Mouse (Mus musculus): Measurements from ENCODE around the gene Hdac5. TPM values are rescaled to one million over a fixed set of nuclear protein-coding genes. Genes with fewer than 3 reads are reported as not detected.
A peak's percentile ranks its signal among the peaks of the same experiment; 100 is the strongest.

Hdac5 gene
- polyA plus RNA-seq, 1 experiment from 2014 or later = 26.0 TPM

- ATAC-seq (replicated peaks; ENCODE audit: low FRiP score) = no peak
- no peaks in the 10 kb centered on the region for H3K9me3 ChIP-seq (ENCODE audit: control insufficient read depth, low read length)
- H3K4me3 ChIP-seq (ENCODE audit: low read depth, low read length) = peak overlapping the region; percentile 94; the same call in 1 of the 2 replicates
- peaks cover 42% of the 10 kb centered on the region for H3K4me1 ChIP-seq (replicated peaks; ENCODE audit: control insufficient read depth, insufficient read depth, low read length)
- 32% methylated on average over 9 of the region's 9 CpGs for WGBS
- H3K9ac ChIP-seq (ENCODE audit: low read depth, low read length) = no peak overlapping the region
- no peaks in the 10 kb centered on the region for H3K36me3 ChIP-seq (ENCODE audit: control insufficient read depth, insufficient read depth, low read length)
- peaks cover 12% of the 10 kb centered on the region; the same call in 1 of the 2 replicates for H3K27me3 ChIP-seq (replicated peaks; ENCODE audit: control insufficient read depth, insufficient read depth, low read length)
- H3K4me2 ChIP-seq = peak overlapping the region; percentile 95
- H3K27ac ChIP-seq (ENCODE audit: low read depth, low read length) = no peak overlapping the region
- no peak for DNase-seq (ENCODE audit: low spot score)
Measured at GRCm38 (mm10) chr11:102228191-102228545, 1.8 kb downstream of the Hdac5 start.

DNA sequence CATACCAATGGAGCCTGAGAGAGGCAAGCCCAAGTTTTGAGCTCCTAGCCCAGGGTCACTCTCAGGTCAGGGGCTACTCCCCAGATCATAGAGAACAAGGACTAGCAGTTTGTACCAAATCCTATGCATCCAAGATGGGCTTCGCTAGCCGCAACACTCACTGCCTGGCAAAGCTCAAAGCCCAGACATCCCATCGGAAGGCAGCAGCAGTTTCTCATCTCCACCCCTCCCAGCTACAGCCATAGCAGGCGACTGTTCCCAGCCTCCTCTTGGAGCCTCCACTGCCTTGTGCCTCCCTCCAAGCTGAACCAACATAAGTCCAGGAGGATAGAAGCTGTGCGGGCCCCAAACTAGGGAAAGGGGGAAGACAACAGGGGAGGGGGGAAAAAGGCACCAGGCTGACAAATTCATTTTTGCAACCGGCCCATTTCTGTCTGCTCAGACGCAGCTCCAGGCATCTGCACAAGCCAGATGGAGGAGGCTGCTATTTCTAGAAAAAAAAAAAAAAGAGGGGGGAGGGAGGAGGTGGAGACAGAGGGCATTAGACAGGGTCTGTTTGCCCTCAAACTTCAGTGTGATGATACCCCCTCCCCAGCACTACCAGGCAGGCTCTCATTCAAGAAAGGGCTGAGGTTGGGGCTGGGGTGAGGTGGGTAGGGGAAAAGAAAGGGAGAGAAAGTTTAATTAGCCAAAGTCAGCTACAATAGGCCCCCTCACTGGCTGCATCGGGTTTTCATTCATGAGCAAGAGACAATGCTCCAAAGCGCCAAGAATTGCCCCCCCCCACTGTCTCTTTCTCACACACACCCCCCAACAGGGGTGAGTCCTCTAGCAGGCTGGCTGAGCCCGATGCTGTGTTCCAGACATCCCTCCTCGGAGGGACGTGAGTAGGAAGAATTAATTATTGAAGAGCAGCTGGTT, 2.4 kb downstream of the Hdac5 start:
- no peak overlapping the region for H3K27ac ChIP-seq (ENCODE audit: low read depth, low read length)
- no peaks in the 10 kb centered on the region for H3K36me3 ChIP-seq (ENCODE audit: control insufficient read depth, insufficient read depth, low read length)
- 0 out of 2 replicates have a peak overlapping the region, but pooled peaks have one; percentile 0 for H3K4me3 ChIP-seq (ENCODE audit: low read depth, low read length)
- peak overlapping the region; percentile 95 for H3K4me2 ChIP-seq
- WGBS = 39% methylated on average over 12 of the region's 12 CpGs
- H3K9ac ChIP-seq (ENCODE audit: low read depth, low read length) = 0 out of 2 replicates have a peak overlapping the region, but pooled peaks have one; percentile 36
- no peaks in the 10 kb centered on the region for H3K9me3 ChIP-seq (ENCODE audit: control insufficient read depth, low read length)
- H3K4me1 ChIP-seq (replicated peaks; ENCODE audit: control insufficient read depth, insufficient read depth, low read length) = peaks cover 46% of the 10 kb centered on the region
- DNase-seq (ENCODE audit: low spot score) (no peak), ATAC-seq (replicated peaks; ENCODE audit: low FRiP score) (no peak)
- peaks cover 12% of the 10 kb centered on the region; the same call in 1 of the 2 replicates for H3K27me3 ChIP-seq (replicated peaks; ENCODE audit: control insufficient read depth, insufficient read depth, low read length)

DNA sequence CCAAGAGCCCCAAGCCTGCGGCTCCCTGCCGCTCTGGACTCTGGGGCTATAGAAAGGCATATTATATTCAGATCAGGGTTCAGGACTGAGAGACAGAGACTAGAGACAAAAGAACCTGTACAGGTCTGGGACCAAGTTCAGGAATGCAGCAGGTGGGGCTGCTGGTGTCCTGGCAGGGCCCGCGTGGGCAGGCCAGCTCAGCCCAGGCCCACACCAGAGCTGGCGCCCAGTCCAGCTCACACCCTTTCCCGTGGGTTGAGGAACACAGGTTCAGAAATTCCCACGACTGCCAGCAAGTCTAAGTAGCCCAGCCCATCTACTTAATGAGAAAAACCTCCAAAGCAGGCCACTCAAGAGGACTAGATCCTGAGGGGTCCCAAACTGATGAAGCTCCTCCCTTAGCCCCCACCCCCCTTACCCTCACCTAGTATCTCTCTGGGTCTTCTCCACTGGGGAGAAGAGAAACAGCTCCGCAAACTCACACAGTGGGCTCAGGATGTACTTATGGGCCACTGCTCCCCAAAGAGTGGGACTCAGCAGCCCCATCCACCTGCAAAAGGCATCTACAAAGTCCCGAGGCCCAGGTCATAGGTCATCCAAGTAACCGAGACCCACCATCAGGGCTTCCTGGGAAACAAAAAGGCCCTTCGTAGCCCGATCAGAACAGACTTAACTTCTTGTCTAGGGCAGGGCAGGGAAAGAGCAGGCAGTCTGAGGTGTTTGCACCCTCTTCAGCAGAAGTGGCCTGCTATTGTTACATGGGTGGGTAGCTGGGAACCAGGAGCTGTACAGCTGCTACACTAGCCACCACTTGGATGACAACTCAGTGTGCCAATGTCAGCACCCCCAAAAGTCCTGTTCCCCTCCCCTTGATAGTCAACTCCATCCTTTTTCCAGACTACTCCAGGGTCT, 3.6 kb downstream of the Hdac5 start:
- DNase-seq (ENCODE audit: low spot score) = no peak
- no peaks in the 10 kb centered on the region for H3K36me3 ChIP-seq (ENCODE audit: control insufficient read depth, insufficient read depth, low read length)
- no peak overlapping the region for H3K4me2 ChIP-seq
- 80% methylated on average over 12 of the region's 12 CpGs for WGBS
- H3K9me3 ChIP-seq (ENCODE audit: control insufficient read depth, low read length) = no peaks in the 10 kb centered on the region
- ATAC-seq (replicated peaks; ENCODE audit: low FRiP score) = no peak
- no peak overlapping the region for H3K4me3 ChIP-seq (ENCODE audit: low read depth, low read length)
- no peak overlapping the region for H3K9ac ChIP-seq (ENCODE audit: low read depth, low read length)
- peaks cover 50% of the 10 kb centered on the region for H3K4me1 ChIP-seq (replicated peaks; ENCODE audit: control insufficient read depth, insufficient read depth, low read length)
- H3K27me3 ChIP-seq (replicated peaks; ENCODE audit: control insufficient read depth, insufficient read depth, low read length) = peaks cover 12% of the 10 kb centered on the region; the same call in 1 of the 2 replicates
- no peak overlapping the region for H3K27ac ChIP-seq (ENCODE audit: low read depth, low read length)

- no peak overlapping the region for H3K9ac ChIP-seq (ENCODE audit: low read depth, low read length)
- no peaks in the 10 kb centered on the region for H3K36me3 ChIP-seq (ENCODE audit: control insufficient read depth, insufficient read depth, low read length)
- ATAC-seq (replicated peaks; ENCODE audit: low FRiP score) = no peak
- 72% methylated on average over 5 of the region's 5 CpGs for WGBS
- no peak overlapping the region for H3K4me3 ChIP-seq (ENCODE audit: low read depth, low read length)
- no peaks in the 10 kb centered on the region for H3K9me3 ChIP-seq (ENCODE audit: control insufficient read depth, low read length)
- H3K4me1 ChIP-seq (replicated peaks; ENCODE audit: control insufficient read depth, insufficient read depth, low read length) = peaks cover 55% of the 10 kb centered on the region
- no peak overlapping the region; the same call in 1 of the 2 replicates for H3K4me2 ChIP-seq
- H3K27me3 ChIP-seq (replicated peaks; ENCODE audit: control insufficient read depth, insufficient read depth, low read length) = peaks cover 12% of the 10 kb centered on the region; the same call in 1 of the 2 replicates
- H3K27ac ChIP-seq (ENCODE audit: low read depth, low read length) = no peak overlapping the region
- no peak for DNase-seq (ENCODE audit: low spot score)
Measured at GRCm38 (mm10) chr11:102225221-102225620, 4.7 kb downstream of the Hdac5 start.

DNA sequence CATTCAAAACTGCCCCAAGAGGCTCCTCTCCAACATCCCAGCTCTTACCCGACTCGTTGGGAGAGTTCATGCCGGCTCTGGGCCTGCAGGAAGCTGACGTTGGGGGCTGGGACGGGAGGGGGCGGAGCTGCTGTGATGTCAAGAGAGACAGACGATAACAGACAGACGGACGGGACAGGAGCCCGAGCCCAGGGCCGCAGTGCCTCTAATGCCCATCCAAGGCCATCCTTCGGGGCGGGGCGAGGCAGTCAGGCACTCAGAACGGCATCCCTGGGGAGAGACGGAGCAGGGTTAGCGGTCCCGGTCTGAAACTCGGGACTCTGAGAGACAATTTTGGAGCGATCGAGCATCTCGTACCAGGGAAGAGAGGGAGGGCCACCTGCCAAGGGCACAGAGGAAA, 5.3 kb downstream of the Hdac5 start:
- no peaks in the 10 kb centered on the region for H3K36me3 ChIP-seq (ENCODE audit: control insufficient read depth, insufficient read depth, low read length)
- no peak overlapping the region for H3K27ac ChIP-seq (ENCODE audit: low read depth, low read length)
- peaks cover 60% of the 10 kb centered on the region for H3K4me1 ChIP-seq (replicated peaks; ENCODE audit: control insufficient read depth, insufficient read depth, low read length)
- H3K9me3 ChIP-seq (ENCODE audit: control insufficient read depth, low read length) = no peaks in the 10 kb centered on the region
- DNase-seq (ENCODE audit: low spot score) = no peak
- peaks cover 12% of the 10 kb centered on the region; the same call in 1 of the 2 replicates for H3K27me3 ChIP-seq (replicated peaks; ENCODE audit: control insufficient read depth, insufficient read depth, low read length)
- H3K4me2 ChIP-seq = peak overlapping the region; percentile 53
- WGBS = 10% methylated on average over 22 of the region's 22 CpGs
- peak overlapping the region; percentile 7; the same call in 1 of the 2 replicates for H3K4me3 ChIP-seq (ENCODE audit: low read depth, low read length)
- peak overlapping the region; percentile 15; the same call in 1 of the 2 replicates for H3K9ac ChIP-seq (ENCODE audit: low read depth, low read length)
- no peak for ATAC-seq (replicated peaks; ENCODE audit: low FRiP score)

DNA sequence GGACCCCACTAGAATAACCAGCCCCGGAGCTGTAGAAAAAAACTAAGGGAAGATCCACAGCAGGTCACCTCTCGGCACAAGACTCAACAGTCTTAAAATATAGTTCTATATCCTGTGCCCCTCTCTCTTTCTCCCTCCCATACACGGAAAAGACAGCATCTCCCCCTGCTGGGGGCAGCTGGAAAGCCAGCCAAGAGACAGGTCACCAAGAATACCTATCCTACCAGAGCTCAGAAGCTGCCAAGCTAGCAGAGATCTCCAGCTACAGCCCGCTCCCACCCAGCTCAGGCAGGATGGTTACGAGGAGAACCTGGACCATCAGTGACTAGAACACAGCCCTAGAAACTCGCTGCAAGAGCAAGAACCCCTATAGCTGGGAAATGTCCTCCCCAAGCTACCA, 6.8 kb downstream of the Hdac5 start:
- WGBS = 24% methylated on average over 6 of the region's 6 CpGs
- Histone ChIP-seq H3K9me3 (ENCODE audit: control insufficient read depth, low read length) (no peaks in the 10 kb centered on the region), H3K4me3 (ENCODE audit: low read depth, low read length) (no peak overlapping the region), H3K4me1 (replicated peaks; ENCODE audit: control insufficient read depth, insufficient read depth, low read length) (peaks cover 62% of the 10 kb centered on the region), H3K27me3 (replicated peaks; ENCODE audit: control insufficient read depth, insufficient read depth, low read length) (peaks cover 6% of the 10 kb centered on the region; the same call in 1 of the 2 replicates), H3K9ac (ENCODE audit: low read depth, low read length) (no peak overlapping the region), H3K27ac (ENCODE audit: low read depth, low read length) (no peak overlapping the region), H3K36me3 (ENCODE audit: control insufficient read depth, insufficient read depth, low read length) (no peaks in the 10 kb centered on the region), H3K4me2 (no peak overlapping the region)
- DNase-seq (ENCODE audit: low spot score) = peak; percentile 72
- ATAC-seq (replicated peaks; ENCODE audit: low FRiP score) = no peak

DNA sequence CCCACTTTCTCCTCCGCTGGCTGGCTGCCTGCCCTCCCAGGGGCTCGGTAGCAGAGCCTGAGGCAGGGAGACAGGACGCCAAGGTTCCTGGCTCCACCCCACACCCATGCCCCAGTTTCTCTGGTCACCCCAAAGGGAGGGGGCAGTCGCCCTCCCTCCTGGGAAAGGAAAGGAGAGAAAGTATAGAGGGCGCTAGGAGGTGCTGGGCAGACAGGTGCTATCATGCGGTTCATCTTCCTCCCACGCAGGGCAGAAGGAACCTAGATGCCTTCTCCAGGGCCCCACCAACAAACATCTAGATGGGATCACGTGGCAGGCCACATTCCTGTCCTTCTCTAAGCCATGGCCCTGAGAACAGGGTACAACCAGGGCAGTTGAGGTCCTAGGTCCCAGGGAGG, 8.0 kb downstream of the Hdac5 start:
- H3K27me3 ChIP-seq (replicated peaks; ENCODE audit: control insufficient read depth, insufficient read depth, low read length) = 0 out of 2 replicates have a peak, but pooled peaks cover 3% of the 10 kb centered on the region
- ATAC-seq (replicated peaks; ENCODE audit: low FRiP score) (no peak), DNase-seq (ENCODE audit: low spot score) (no peak)
- no peak overlapping the region for H3K4me3 ChIP-seq (ENCODE audit: low read depth, low read length)
- H3K9me3 ChIP-seq (ENCODE audit: control insufficient read depth, low read length) = no peaks in the 10 kb centered on the region
- H3K4me1 ChIP-seq (replicated peaks; ENCODE audit: control insufficient read depth, insufficient read depth, low read length) = peaks cover 62% of the 10 kb centered on the region
- no peak overlapping the region for H3K4me2 ChIP-seq
- no peak overlapping the region for H3K27ac ChIP-seq (ENCODE audit: low read depth, low read length)
- H3K9ac ChIP-seq (ENCODE audit: low read depth, low read length) = no peak overlapping the region
- 65% methylated on average over 8 of the region's 8 CpGs for WGBS
- H3K36me3 ChIP-seq (ENCODE audit: control insufficient read depth, insufficient read depth, low read length) = no peaks in the 10 kb centered on the region

DNA sequence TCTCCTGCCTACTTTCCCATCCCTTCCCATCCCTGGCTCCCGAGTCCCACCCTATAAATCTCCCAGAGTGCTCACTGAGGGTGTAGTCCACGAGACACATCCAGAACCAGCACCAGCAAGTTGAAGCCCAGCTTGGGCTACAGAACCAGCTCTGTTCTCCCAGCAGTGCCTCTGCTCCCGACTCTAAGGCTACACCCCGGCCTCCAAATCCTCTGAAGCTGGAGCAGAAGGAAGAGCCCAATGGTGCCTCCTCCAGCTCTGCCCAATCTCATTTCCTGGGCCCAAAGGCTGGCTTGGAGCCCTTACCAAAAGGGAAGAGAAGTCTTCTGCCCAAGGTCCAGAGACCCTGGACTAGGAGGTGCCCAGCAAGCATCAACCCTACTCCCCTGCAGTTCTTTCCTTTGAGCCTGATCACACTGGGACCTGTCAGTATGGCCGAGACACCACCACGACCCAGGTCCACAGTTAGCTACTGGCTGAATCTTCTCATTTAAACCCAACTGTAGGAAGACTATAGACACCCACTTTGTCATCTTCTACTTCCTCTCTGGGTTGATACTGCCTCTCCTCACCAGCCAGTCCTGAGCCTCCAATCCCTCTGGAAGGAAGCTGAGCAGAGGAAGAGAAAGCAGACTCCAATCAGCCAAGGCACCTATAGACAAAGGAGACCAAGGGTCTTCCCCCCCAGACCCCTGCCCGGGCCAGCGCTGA, 8.6 kb downstream of the Hdac5 start:
- Histone ChIP-seq H3K9ac (ENCODE audit: low read depth, low read length) (no peak overlapping the region), H3K36me3 (ENCODE audit: control insufficient read depth, insufficient read depth, low read length) (no peaks in the 10 kb centered on the region), H3K27ac (ENCODE audit: low read depth, low read length) (no peak overlapping the region), H3K27me3 (replicated peaks; ENCODE audit: control insufficient read depth, insufficient read depth, low read length) (0 out of 2 replicates have a peak, but pooled peaks cover under 1% of the 10 kb centered on the region), H3K9me3 (ENCODE audit: control insufficient read depth, low read length) (no peaks in the 10 kb centered on the region), H3K4me1 (replicated peaks; ENCODE audit: control insufficient read depth, insufficient read depth, low read length) (peaks cover 66% of the 10 kb centered on the region), H3K4me3 (ENCODE audit: low read depth, low read length) (no peak overlapping the region), H3K4me2 (no peak overlapping the region)
- ATAC-seq (replicated peaks; ENCODE audit: low FRiP score) = no peak
- WGBS = 70% methylated on average over 8 of the region's 8 CpGs
- no peak for DNase-seq (ENCODE audit: low spot score)

All from liver, embryonic 11.5 days (tissue).